Mouse (Mus musculus) intestine, embryonic 16.5 days (tissue): ENCODE results near the gene Afap1. TPM values are rescaled to one million over a fixed set of nuclear protein-coding genes. Genes with fewer than 3 reads are reported as not detected.

Experiments
- ATAC-seq: fragments of 200-750 bp; cut with Nextera tagmentation; 2 replicates; pipeline ENCODE4 v1.8.0; 2017; ENCODE audit warnings: moderate TSS enrichment, moderate library complexity
- H3K27ac ChIP-seq: fragments of 300-500 bp; sonication (generic); 2 replicates; pipeline ENCODE4 v1.5.1; 2014; ENCODE audit warnings: mild to moderate bottlenecking, low read length
- H3K27me3 ChIP-seq: fragments of 300-500 bp; sonication (generic); replicated peaks from 2 replicates; pipeline ENCODE4 v1.6.1; 2014; ENCODE audit warnings: low read length, control low read depth, mixed read lengths; ENCODE audit not compliant: control insufficient read depth, insufficient read depth
- H3K36me3 ChIP-seq: fragments of 300-500 bp; sonication (generic); 2 replicates; pipeline ENCODE4 v1.6.1; 2014; ENCODE audit warnings: low read length, control low read depth; ENCODE audit not compliant: control insufficient read depth, insufficient read depth
- H3K4me1 ChIP-seq: fragments of 300-500 bp; sonication (generic); 2 replicates; pipeline ENCODE4 v1.6.1; 2014; ENCODE audit warnings: low read length, control low read depth, mixed read lengths; ENCODE audit not compliant: control insufficient read depth, insufficient read depth
- H3K4me2 ChIP-seq: fragments of 300-500 bp; sonication (generic); 2 replicates; pipeline ENCODE4 v1.6.1; 2014; ENCODE audit warnings: low read depth, low read length, control low read depth
- H3K4me3 ChIP-seq: fragments of 300-500 bp; sonication (generic); 2 replicates; pipeline ENCODE4 v1.5.1; 2014; ENCODE audit warnings: mild to moderate bottlenecking, low read length
- H3K9ac ChIP-seq: fragments of 300-500 bp; sonication (generic); 2 replicates; pipeline ENCODE4 v1.6.1; 2014; ENCODE audit warnings: low read depth, low read length
- H3K9me3 ChIP-seq: fragments of 300-500 bp; sonication (generic); 2 replicates; pipeline ENCODE4 v1.6.1; 2016; ENCODE audit warnings: low read length, control low read depth; ENCODE audit not compliant: control insufficient read depth
- WGBS: fragments of 180-500 bp; shearing (Covaris S2); extraction: QIAGEN DNeasy Blood & Tissue Kit; methylation state at CpG from one replicate; pipeline ENCODE4 v1.1.7; 2014; 5-methylcytosine and 5-hydroxymethylcytosine counted together
- polyA plus RNA-seq: library from polyadenylated mRNA; unstranded; fragments of >200 nt; fragmentation: Nextera tagmentation; extraction: Ambion mirVana; gene quantifications from 2 replicates; pipeline ENCODE4 v1.2.1, GENCODE M21; 2015

The Afap1 gene
- polyA plus RNA-seq, 1 experiment from 2014 or later: 12.6 TPM

- H3K27ac ChIP-seq: no peak overlapping the region
- 85% methylated on average over 11 of the region's 11 CpGs for WGBS
- no peaks in the 10 kb centered on the region for H3K9me3 ChIP-seq
- peaks cover 8% of the 10 kb centered on the region for H3K36me3 ChIP-seq
- no peak overlapping the region for H3K4me3 ChIP-seq
- H3K4me1 ChIP-seq: peaks cover 2% of the 10 kb centered on the region; the same call in 1 of the 2 replicates
- no peak overlapping the region for H3K9ac ChIP-seq
- ATAC-seq: no peak
- no peak overlapping the region for H3K4me2 ChIP-seq
- H3K27me3 ChIP-seq: no peaks in the 10 kb centered on the region
Measured at GRCm38 (mm10) chr5:35989986-35990735, 97.0 kb downstream of the Afap1 start.

DNA sequence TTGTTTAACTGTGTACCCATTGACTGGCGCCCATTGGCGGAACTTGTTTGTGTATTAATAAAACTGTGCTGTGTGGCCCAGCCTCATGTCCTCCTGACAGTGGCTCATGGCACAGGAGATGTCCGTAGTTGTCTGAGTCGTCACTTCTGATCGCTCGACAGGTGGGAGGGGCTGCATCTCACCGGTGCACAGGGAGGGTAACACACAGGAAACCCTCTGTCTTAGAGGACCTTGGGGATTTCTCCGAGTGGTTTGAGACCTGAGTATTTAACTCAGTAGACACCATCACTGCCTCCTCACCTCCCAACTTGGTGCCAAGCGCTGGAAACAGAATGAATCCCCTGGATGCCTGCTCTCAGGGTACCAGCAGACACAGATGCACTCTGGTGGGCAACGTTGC, 110.7 kb downstream of the Afap1 start:
- Histone ChIP-seq H3K27ac (no peak overlapping the region), H3K36me3 (0 out of 2 replicates have a peak, but pooled peaks cover 5% of the 10 kb centered on the region), H3K4me2 (no peak overlapping the region), H3K4me3 (no peak overlapping the region), H3K4me1 (no peaks in the 10 kb centered on the region), H3K9ac (no peak overlapping the region), H3K9me3 (no peaks in the 10 kb centered on the region), H3K27me3 (no peaks in the 10 kb centered on the region)
- WGBS: 86% methylated on average over 10 of the region's 10 CpGs
- no peak for ATAC-seq

- Histone ChIP-seq H3K4me2 (no peak overlapping the region), H3K4me1 (no peaks in the 10 kb centered on the region), H3K36me3 (no peaks in the 10 kb centered on the region), H3K4me3 (no peak overlapping the region), H3K9ac (no peak overlapping the region), H3K27me3 (no peaks in the 10 kb centered on the region), H3K9me3 (no peaks in the 10 kb centered on the region), H3K27ac (no peak overlapping the region)
- ATAC-seq: no peak
- 74% methylated on average over 8 of the region's 8 CpGs for WGBS
Measured at GRCm38 (mm10) chr5:36006106-36006505, 113.0 kb downstream of the Afap1 start.

DNA sequence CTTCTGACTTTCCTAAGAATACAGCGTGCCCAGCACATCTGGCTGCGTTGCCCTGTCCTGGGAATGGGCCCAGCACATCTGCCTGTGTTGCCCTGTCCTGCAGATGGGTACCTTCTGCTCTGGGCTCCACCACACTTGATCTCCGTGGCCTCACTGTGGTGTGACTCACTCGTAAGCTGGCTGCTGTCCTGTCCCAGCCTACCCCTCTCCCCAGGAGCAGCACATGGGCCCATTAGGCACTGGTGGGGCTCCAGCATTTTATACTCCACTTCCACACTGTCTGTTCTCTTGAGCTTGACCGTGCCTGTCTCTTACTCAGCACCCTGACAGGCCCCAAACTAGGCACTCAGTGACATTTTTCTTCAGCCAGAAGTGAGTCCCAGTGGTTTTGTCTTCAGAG, 113.5 kb downstream of the Afap1 start:
- Histone ChIP-seq H3K27ac (no peak overlapping the region), H3K4me3 (no peak overlapping the region), H3K27me3 (no peaks in the 10 kb centered on the region), H3K4me2 (no peak overlapping the region), H3K9me3 (no peaks in the 10 kb centered on the region), H3K9ac (no peak overlapping the region), H3K4me1 (no peaks in the 10 kb centered on the region), H3K36me3 (no peaks in the 10 kb centered on the region)
- WGBS: 72% methylated on average over 5 of the region's 5 CpGs
- no peak for ATAC-seq

DNA sequence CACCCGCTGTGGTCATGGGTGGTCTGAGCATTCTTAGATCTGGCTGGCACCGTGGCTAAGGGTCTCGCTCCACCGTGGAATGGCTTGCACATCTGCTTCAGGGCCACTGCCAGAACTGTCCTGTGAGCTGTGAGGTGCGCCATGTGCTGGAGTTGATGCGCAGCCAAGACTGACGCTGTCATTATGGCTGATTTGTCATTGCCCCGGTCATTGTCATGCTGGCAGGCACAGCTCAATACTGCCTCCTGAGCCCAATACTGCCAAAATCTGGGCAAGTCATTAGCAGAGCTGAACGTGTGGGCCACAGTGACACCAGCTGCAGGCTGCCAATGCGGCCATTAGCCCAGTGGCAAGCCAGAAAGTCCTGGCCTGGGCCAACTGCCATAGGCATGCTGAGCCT, 114.5 kb downstream of the Afap1 start:
- no peak overlapping the region for H3K9ac ChIP-seq
- H3K9me3 ChIP-seq: no peaks in the 10 kb centered on the region
- H3K4me2 ChIP-seq: no peak overlapping the region
- WGBS: 83% methylated on average over 10 of the region's 10 CpGs
- no peaks in the 10 kb centered on the region for H3K27me3 ChIP-seq
- no peak for ATAC-seq
- no peaks in the 10 kb centered on the region for H3K36me3 ChIP-seq
- H3K27ac ChIP-seq: no peak overlapping the region
- H3K4me3 ChIP-seq: no peak overlapping the region
- H3K4me1 ChIP-seq: no peaks in the 10 kb centered on the region

- Histone ChIP-seq H3K4me2 (no peak overlapping the region), H3K9me3 (no peaks in the 10 kb centered on the region), H3K27me3 (no peaks in the 10 kb centered on the region), H3K4me3 (no peak overlapping the region), H3K9ac (no peak overlapping the region), H3K36me3 (no peaks in the 10 kb centered on the region), H3K27ac (no peak overlapping the region), H3K4me1 (no peaks in the 10 kb centered on the region)
- ATAC-seq: no peak
- WGBS: 88% methylated on average over 4 of the region's 4 CpGs
Measured at GRCm38 (mm10) chr5:36009405-36009804, 116.3 kb downstream of the Afap1 start.

- Histone ChIP-seq H3K9ac (no peak overlapping the region), H3K36me3 (no peaks in the 10 kb centered on the region), H3K4me3 (no peak overlapping the region), H3K4me1 (no peaks in the 10 kb centered on the region), H3K9me3 (no peaks in the 10 kb centered on the region), H3K27ac (no peak overlapping the region), H3K27me3 (no peaks in the 10 kb centered on the region), H3K4me2 (no peak overlapping the region)
- no peak for ATAC-seq
- 87% methylated on average over 3 of the region's 3 CpGs for WGBS
Measured at GRCm38 (mm10) chr5:36018366-36018765, 125.2 kb downstream of the Afap1 start.

DNA sequence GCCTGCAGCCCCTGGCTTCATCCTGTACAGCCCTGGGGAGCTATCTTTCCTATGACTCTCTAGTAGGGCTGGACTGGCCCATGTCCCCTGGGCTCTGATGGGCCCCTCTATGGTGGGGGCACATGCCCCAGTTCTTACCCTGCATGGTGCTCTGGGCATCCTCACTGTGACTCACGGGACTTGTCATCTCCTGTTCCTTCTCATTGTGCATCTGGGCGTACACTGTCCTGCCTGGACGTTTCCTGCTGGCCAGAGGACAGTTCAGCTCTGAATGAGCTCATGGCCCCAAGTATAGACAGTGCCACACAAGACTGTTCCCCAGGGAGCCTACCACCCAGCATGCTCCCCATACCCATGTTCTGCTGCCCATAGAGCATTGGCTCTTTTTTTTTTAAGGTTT, 128.0 kb downstream of the Afap1 start:
- Histone ChIP-seq H3K27ac (no peak overlapping the region), H3K4me2 (no peak overlapping the region), H3K9me3 (no peaks in the 10 kb centered on the region), H3K4me1 (no peaks in the 10 kb centered on the region), H3K9ac (no peak overlapping the region), H3K36me3 (no peaks in the 10 kb centered on the region), H3K27me3 (no peaks in the 10 kb centered on the region), H3K4me3 (no peak overlapping the region)
- no peak for ATAC-seq
- 79% methylated on average over 3 of the region's 3 CpGs for WGBS

- no peaks in the 10 kb centered on the region for H3K4me1 ChIP-seq
- no peak overlapping the region for H3K4me3 ChIP-seq
- H3K9ac ChIP-seq: no peak overlapping the region
- no peak overlapping the region for H3K4me2 ChIP-seq
- H3K27me3 ChIP-seq: no peaks in the 10 kb centered on the region
- H3K27ac ChIP-seq: no peak overlapping the region
- H3K36me3 ChIP-seq: no peaks in the 10 kb centered on the region
- WGBS: 63% methylated on average over 1 of the region's 1 CpGs
- no peaks in the 10 kb centered on the region for H3K9me3 ChIP-seq
- ATAC-seq: no peak
Measured at GRCm38 (mm10) chr5:36022361-36022760, 129.2 kb downstream of the Afap1 start.
